Mouse (Mus musculus): ENCODE results near the gene Sat2. TPM values are rescaled to one million over a fixed set of nuclear protein-coding genes. Genes with fewer than 3 reads are reported as not detected.
"Not testable (repeated sequence)": the region's sequence is repeated elsewhere in the genome, so short reads cannot be mapped to it uniquely, and the experiment has no call there.

Sat2 gene
- total and polyA plus RNA-seq, 3 experiments, result 1.5 to 7.3 TPM; not detected in 1

GRCm38 (mm10) chr11:69622406-69622805, 582 bp downstream of the Sat2 start:
- TF ChIP-seq TAL1 (conservative IDR thresholded peaks at IDR 0.05; ENCODE audit: low read depth, low read length) (no peak), CTCF (IDR thresholded peaks at IDR 0.05; ENCODE audit: low read depth, low read length) (no peak), GATA2 (IDR thresholded peaks at IDR 0.05; ENCODE audit: borderline replicate concordance, low read depth, low read length) (no peak), POLR2AphosphoS5 (IDR thresholded peaks at IDR 0.05; ENCODE audit: insufficient replicate concordance, low read depth, low read length) (no peak), GATA1 (IDR thresholded peaks at IDR 0.05; ENCODE audit: borderline replicate concordance, low read length) (no peak)
- peaks cover 41% of the 10 kb centered on the region for H3K4me1 ChIP-seq (ENCODE audit: insufficient read depth, low read depth, low read length)
- DNase-seq (ENCODE audit: low spot score) (no peak), ATAC-seq (ENCODE audit: extremely low read depth, insufficient number of reproducible peaks, low FRiP score, poor library complexity, severe bottlenecking) (no peak)
- H3K9me3 ChIP-seq (replicated peaks), result no peaks in the 10 kb centered on the region
- peak overlapping the region; percentile 69; the same call in 1 of the 2 replicates for H3K4me3 ChIP-seq (ENCODE audit: low read depth, low read length)
- H3K36me3 ChIP-seq (replicated peaks), result no peaks in the 10 kb centered on the region
- peaks cover 9% of the 10 kb centered on the region for H3K27me3 ChIP-seq (ENCODE audit: insufficient read depth, low read length)

DNA sequence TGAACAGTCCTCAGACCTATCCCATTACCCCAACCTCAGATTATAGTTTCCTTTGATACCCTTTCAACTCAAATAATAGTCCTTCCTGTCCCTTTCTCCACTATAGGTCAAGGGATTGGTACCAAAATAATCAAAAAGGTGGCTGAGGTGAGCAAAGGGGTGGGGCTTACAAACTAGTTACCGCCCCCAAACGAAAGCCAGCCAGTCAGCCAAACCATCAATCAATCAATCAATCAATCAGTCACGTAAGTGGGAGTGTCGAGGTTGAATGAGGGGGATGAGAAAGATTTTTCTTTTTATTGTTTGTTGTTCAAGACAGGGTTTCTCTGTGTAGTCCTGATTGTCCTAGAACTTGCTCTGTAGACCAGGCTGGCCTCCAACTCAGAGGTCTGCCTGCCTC, 1.2 kb downstream of the Sat2 start:
- DNase-seq (ENCODE audit: low spot score) (no peak), ATAC-seq (ENCODE audit: extremely low read depth, insufficient number of reproducible peaks, low FRiP score, poor library complexity, severe bottlenecking) (no peak)
- Histone ChIP-seq H3K4me3 (ENCODE audit: low read depth, low read length) (no peak overlapping the region), H3K27me3 (ENCODE audit: insufficient read depth, low read length) (peaks cover 3% of the 10 kb centered on the region; the same call in 1 of the 2 replicates), H3K9me3 (replicated peaks) (no peaks in the 10 kb centered on the region), H3K4me1 (ENCODE audit: insufficient read depth, low read depth, low read length) (peaks cover 35% of the 10 kb centered on the region), H3K36me3 (replicated peaks) (no peaks in the 10 kb centered on the region)
- TF ChIP-seq GATA1 (IDR thresholded peaks at IDR 0.05; ENCODE audit: borderline replicate concordance, low read length), result no peak
- TF ChIP-seq POLR2AphosphoS5 (IDR thresholded peaks at IDR 0.05; ENCODE audit: insufficient replicate concordance, low read depth, low read length), result no peak
- no peak for TF ChIP-seq TAL1 (conservative IDR thresholded peaks at IDR 0.05; ENCODE audit: low read depth, low read length)
- TF ChIP-seq CTCF (IDR thresholded peaks at IDR 0.05; ENCODE audit: low read depth, low read length), result no peak
- TF ChIP-seq GATA2 (IDR thresholded peaks at IDR 0.05; ENCODE audit: borderline replicate concordance, low read depth, low read length), result no peak

- not testable (repeated sequence) for H3K4me3 ChIP-seq (ENCODE audit: low read depth, low read length); DNase-seq (ENCODE audit: low spot score); H3K9me3 ChIP-seq (replicated peaks); H3K27me3 ChIP-seq (ENCODE audit: insufficient read depth, low read length); H3K36me3 ChIP-seq (replicated peaks); ATAC-seq (ENCODE audit: extremely low read depth, insufficient number of reproducible peaks, low FRiP score, poor library complexity, severe bottlenecking)
- peaks cover 38% of the 10 kb centered on the region for H3K4me1 ChIP-seq (ENCODE audit: insufficient read depth, low read depth, low read length)
Observed at GRCm38 (mm10) chr11:69624339-69624738, 2.5 kb downstream of the Sat2 start.

DNA sequence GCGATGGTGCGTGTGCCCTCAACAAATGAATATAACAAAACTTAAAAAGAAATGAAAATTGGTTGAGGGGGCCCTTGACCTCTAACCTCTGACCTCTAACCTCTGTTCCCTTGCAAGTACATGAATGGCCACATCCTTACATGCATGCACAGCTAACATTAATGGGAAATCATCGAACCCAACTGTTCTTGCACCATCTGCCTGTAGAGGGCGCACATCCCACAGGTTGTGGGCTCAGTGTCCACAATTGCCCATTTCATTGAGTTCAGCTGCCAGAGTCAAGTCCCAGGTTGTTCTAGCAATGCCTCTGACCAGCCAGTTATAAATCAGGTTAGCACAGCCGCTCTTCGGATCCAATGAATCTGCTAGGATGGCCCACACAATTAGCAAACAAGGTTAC, 6.5 kb downstream of the Sat2 start:
- ATAC-seq (ENCODE audit: extremely low read depth, insufficient number of reproducible peaks, low FRiP score, poor library complexity, severe bottlenecking), result no peak
- Histone ChIP-seq H3K27me3 (ENCODE audit: insufficient read depth, low read length) (no peaks in the 10 kb centered on the region), H3K4me1 (ENCODE audit: insufficient read depth, low read depth, low read length) (peaks cover 20% of the 10 kb centered on the region), H3K9me3 (replicated peaks) (no peaks in the 10 kb centered on the region), H3K4me3 (ENCODE audit: low read depth, low read length) (no peak overlapping the region), H3K36me3 (replicated peaks) (no peaks in the 10 kb centered on the region)
- DNase-seq (ENCODE audit: low spot score), result no peak
- TF ChIP-seq TAL1 (conservative IDR thresholded peaks at IDR 0.05; ENCODE audit: low read depth, low read length) (no peak), CTCF (IDR thresholded peaks at IDR 0.05; ENCODE audit: low read depth, low read length) (peak; percentile 98)

GRCm38 (mm10) chr11:69629802-69630201, 8.0 kb downstream of the Sat2 start:
- no peak for ATAC-seq (ENCODE audit: extremely low read depth, insufficient number of reproducible peaks, low FRiP score, poor library complexity, severe bottlenecking)
- Histone ChIP-seq H3K27me3 (ENCODE audit: insufficient read depth, low read length) (no peaks in the 10 kb centered on the region), H3K4me3 (ENCODE audit: low read depth, low read length) (no peak overlapping the region), H3K9me3 (replicated peaks) (no peaks in the 10 kb centered on the region), H3K4me1 (ENCODE audit: insufficient read depth, low read depth, low read length) (peaks cover 31% of the 10 kb centered on the region), H3K36me3 (replicated peaks) (no peaks in the 10 kb centered on the region)
- DNase-seq (ENCODE audit: low spot score), result no peak
- TF ChIP-seq GATA1 (IDR thresholded peaks at IDR 0.05; ENCODE audit: borderline replicate concordance, low read length) (no peak), CTCF (IDR thresholded peaks at IDR 0.05; ENCODE audit: low read depth, low read length) (peak; percentile 34; the same call in 1 of the 2 replicates)

GRCm38 (mm10) chr11:69632284-69633089, 10.7 kb downstream of the Sat2 start, which contains the start of gene Fxr2:
Gene Fxr2 (plus strand): TSS chr11:69632990.
- peak within 1 kb of the TSS; percentile 90 for H3K4me3 ChIP-seq (ENCODE audit: low read depth, low read length)
- peaks cover 50% of the 10 kb centered on the region for H3K4me1 ChIP-seq (ENCODE audit: insufficient read depth, low read depth, low read length)
- ATAC-seq (ENCODE audit: extremely low read depth, insufficient number of reproducible peaks, low FRiP score, poor library complexity, severe bottlenecking), result peak; percentile 96
- TF ChIP-seq GATA2 (IDR thresholded peaks at IDR 0.05; ENCODE audit: borderline replicate concordance, low read depth, low read length), result no peak
- 0 out of 2 replicates have a peak, but pooled peaks have one; percentile 14 for TF ChIP-seq CTCF (IDR thresholded peaks at IDR 0.05; ENCODE audit: low read depth, low read length)
- H3K9me3 ChIP-seq (replicated peaks), result no peaks in the 10 kb centered on the region
- no peaks in the 10 kb centered on the region for H3K27me3 ChIP-seq (ENCODE audit: insufficient read depth, low read length)
- DNase-seq (ENCODE audit: low spot score), result peak; percentile 94
- peaks cover 19% of the 10 kb centered on the region for H3K36me3 ChIP-seq (replicated peaks)

Data from G1E (cell line).